Mouse (Mus musculus): ENCODE data around the gene Fam189b. TPM values are rescaled to one million over a fixed set of nuclear protein-coding genes. Genes with fewer than 3 reads are reported as not detected.
A peak's percentile ranks its signal among the peaks of the same experiment; 100 is the strongest.

Gene Fam189b
- total and polyA plus RNA-seq, 2 experiments, result 0.09 to 4.1 TPM

DNA sequence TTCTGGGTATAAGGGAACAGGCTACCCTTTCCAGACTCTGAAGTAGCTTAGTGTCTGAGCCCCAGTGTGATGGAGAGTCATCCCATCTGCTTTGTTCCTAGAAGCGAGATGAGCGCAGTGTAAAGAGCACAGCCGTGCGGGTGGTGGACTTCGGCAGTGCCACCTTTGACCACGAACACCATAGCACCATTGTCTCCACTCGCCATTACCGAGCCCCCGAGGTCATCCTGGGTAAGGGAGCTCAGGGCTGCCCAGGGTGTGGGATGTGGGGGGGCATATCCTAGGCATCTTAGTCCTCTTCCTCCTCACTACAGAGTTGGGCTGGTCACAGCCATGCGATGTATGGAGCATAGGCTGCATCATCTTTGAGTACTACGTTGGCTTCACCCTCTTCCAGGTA lies 8.1 kb upstream of the Fam189b start:
- no peak overlapping the region for H3K27ac ChIP-seq (replicated peaks; ENCODE audit: insufficient read depth, low read depth, low read length)
- H3K4me3 ChIP-seq (ENCODE audit: insufficient read depth, low read depth, low read length), result no peak overlapping the region
- H3K36me3 ChIP-seq (ENCODE audit: control insufficient read depth, insufficient read depth, low read length), result peaks cover 48% of the 10 kb centered on the region
- no peak for TF ChIP-seq CTCF (IDR thresholded peaks at IDR 0.05; ENCODE audit: low read depth, low read length)
- TF ChIP-seq POLR2A (IDR thresholded peaks at IDR 0.05; ENCODE audit: extremely low read depth, insufficient read depth, low read length), result no peak
- no peaks in the 10 kb centered on the region for H3K79me2 ChIP-seq (ENCODE audit: control insufficient read depth, insufficient read depth, low read length)
- peaks cover 4% of the 10 kb centered on the region for H3K4me1 ChIP-seq (ENCODE audit: control insufficient read depth, insufficient read depth, low read length)
- no peak overlapping the region for H3K9ac ChIP-seq (ENCODE audit: low read depth, low read length)
- H3K27me3 ChIP-seq (ENCODE audit: control insufficient read depth, insufficient read depth, low read length), result no peaks in the 10 kb centered on the region
- no peak for DNase-seq (ENCODE audit: extremely low read depth, low read depth, low spot score)
- WGBS, result 96% methylated on average over 11 of the region's 11 CpGs

DNA sequence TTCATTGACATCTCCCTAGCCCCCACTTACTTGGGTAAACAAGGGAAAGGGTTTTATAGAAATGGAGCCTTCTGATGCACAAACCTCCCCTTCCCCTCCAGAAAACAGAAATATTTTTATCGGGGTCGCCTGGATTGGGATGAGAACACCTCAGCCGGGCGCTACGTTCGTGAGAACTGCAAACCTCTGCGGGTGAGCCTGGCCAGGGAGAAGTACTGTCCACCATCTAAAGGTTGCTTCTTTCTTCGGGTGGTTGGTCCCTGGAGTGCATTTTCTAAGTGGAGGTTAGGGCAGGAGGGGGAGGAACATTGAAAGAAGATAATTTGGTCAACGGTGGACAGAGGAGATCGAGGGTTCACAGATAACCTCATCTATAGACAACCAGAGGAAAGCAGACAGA lies 7.4 kb upstream of the Fam189b start:
- Histone ChIP-seq H3K4me1 (ENCODE audit: control insufficient read depth, insufficient read depth, low read length) (peaks cover 4% of the 10 kb centered on the region), H3K4me3 (ENCODE audit: insufficient read depth, low read depth, low read length) (no peak overlapping the region)
- WGBS, result 91% methylated on average over 10 of the region's 10 CpGs

DNA sequence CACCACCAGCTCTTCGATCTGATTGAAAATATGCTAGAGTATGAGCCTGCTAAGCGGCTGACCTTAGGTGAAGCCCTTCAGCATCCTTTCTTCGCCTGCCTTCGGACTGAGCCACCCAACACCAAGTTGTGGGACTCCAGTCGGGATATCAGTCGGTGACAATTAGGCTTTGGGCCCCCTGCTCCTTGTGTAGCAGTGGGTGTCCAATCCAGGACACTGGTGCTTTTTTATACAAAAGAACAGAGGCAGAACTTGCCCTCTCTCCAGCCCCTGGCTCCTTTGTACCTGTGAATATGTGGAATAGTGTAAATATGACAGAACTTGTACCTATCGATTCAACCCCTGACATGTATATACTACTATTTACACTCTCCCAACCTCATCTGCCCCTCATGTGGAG lies 6.5 kb upstream of the Fam189b start:
- no peak for DNase-seq (ENCODE audit: extremely low read depth, low read depth, low spot score)
- Histone ChIP-seq H3K79me2 (ENCODE audit: control insufficient read depth, insufficient read depth, low read length) (no peaks in the 10 kb centered on the region), H3K4me1 (ENCODE audit: control insufficient read depth, insufficient read depth, low read length) (peaks cover 4% of the 10 kb centered on the region), H3K27me3 (ENCODE audit: control insufficient read depth, insufficient read depth, low read length) (no peaks in the 10 kb centered on the region), H3K36me3 (ENCODE audit: control insufficient read depth, insufficient read depth, low read length) (peaks cover 41% of the 10 kb centered on the region), H3K27ac (replicated peaks; ENCODE audit: insufficient read depth, low read depth, low read length) (no peak overlapping the region), H3K9ac (ENCODE audit: low read depth, low read length) (no peak overlapping the region), H3K4me3 (ENCODE audit: insufficient read depth, low read depth, low read length) (no peak overlapping the region)
- 85% methylated on average over 7 of the region's 7 CpGs for WGBS
- TF ChIP-seq CTCF (IDR thresholded peaks at IDR 0.05; ENCODE audit: low read depth, low read length) (no peak), POLR2A (IDR thresholded peaks at IDR 0.05; ENCODE audit: extremely low read depth, insufficient read depth, low read length) (no peak)

More for the DNA sequence above, 7.4 kb upstream of the Fam189b start:
- H3K27ac ChIP-seq (replicated peaks; ENCODE audit: insufficient read depth, low read depth, low read length), result no peak overlapping the region
- no peak overlapping the region for H3K9ac ChIP-seq (ENCODE audit: low read depth, low read length)
- H3K27me3 ChIP-seq (ENCODE audit: control insufficient read depth, insufficient read depth, low read length), result no peaks in the 10 kb centered on the region
- no peaks in the 10 kb centered on the region for H3K79me2 ChIP-seq (ENCODE audit: control insufficient read depth, insufficient read depth, low read length)
- TF ChIP-seq CTCF (IDR thresholded peaks at IDR 0.05; ENCODE audit: low read depth, low read length), result no peak
- no peak for TF ChIP-seq POLR2A (IDR thresholded peaks at IDR 0.05; ENCODE audit: extremely low read depth, insufficient read depth, low read length)
- no peak for DNase-seq (ENCODE audit: extremely low read depth, low read depth, low spot score)
- H3K36me3 ChIP-seq (ENCODE audit: control insufficient read depth, insufficient read depth, low read length), result peaks cover 45% of the 10 kb centered on the region

DNA sequence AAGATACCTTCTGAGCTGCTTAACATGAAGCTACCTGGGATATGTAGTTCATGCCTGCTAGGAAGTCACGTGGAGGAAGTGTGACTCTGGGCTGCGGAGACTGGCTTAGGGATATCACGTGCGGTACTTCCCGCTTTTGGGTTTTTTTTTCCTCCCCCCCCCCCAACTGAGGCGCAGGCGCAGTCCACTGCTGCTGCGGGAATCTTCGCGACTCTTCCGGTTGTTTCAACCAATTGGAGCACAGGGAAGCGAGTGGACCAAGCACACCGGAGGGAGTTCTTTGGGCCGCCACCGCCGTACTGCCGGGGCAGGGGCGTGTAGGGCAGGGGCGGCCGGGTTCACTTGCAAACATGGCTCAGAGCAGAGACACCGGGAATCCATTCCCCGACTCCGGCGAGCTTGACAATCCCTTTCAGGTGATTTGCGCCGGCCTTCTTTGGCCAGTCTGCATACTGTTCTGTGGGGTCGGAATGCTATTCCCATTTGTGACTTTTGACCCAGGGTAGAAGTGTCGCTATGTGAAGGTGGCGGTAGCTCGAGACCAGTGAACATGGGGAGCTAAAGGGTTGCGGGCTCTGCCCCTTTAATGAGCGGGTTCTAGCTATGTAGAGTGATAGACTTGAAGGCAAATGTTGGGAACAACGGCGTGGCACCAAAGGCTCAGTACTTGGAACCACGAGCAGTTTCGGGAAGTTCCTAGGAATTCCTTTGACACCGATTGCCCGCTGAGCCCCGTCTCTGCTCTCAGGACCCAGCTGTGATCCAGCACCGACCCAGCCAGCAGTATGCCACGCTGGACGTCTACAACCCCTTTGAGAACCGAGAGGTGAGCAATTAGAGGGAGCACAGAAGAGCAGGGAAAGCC lies 5.5 kb upstream of the Fam189b start, which contains the start of gene Scamp3:
Gene Scamp3 (plus strand): TSS at position 232 of the 865 bp plus-strand sequence.
- under 1% methylated on average over 43 of the region's 43 CpGs for WGBS
- H3K4me1 ChIP-seq (ENCODE audit: control insufficient read depth, insufficient read depth, low read length), result peaks cover 4% of the 10 kb centered on the region
- H3K27ac ChIP-seq (replicated peaks; ENCODE audit: insufficient read depth, low read depth, low read length), result peak within 1 kb of the TSS; percentile 67
- H3K79me2 ChIP-seq (ENCODE audit: control insufficient read depth, insufficient read depth, low read length), result no peaks in the 10 kb centered on the region
- peak; percentile 69; the same call in 1 of the 2 replicates for TF ChIP-seq POLR2A (IDR thresholded peaks at IDR 0.05; ENCODE audit: extremely low read depth, insufficient read depth, low read length)
- TF ChIP-seq CTCF (IDR thresholded peaks at IDR 0.05; ENCODE audit: low read depth, low read length), result no peak
- peak; percentile 98 for DNase-seq (ENCODE audit: extremely low read depth, low read depth, low spot score)
- H3K9ac ChIP-seq (ENCODE audit: low read depth, low read length), result peak within 1 kb of the TSS; percentile 76
- H3K36me3 ChIP-seq (ENCODE audit: control insufficient read depth, insufficient read depth, low read length), result peaks cover 33% of the 10 kb centered on the region
- peak within 1 kb of the TSS; percentile 78 for H3K4me3 ChIP-seq (ENCODE audit: insufficient read depth, low read depth, low read length)
- no peaks in the 10 kb centered on the region for H3K27me3 ChIP-seq (ENCODE audit: control insufficient read depth, insufficient read depth, low read length)

DNA sequence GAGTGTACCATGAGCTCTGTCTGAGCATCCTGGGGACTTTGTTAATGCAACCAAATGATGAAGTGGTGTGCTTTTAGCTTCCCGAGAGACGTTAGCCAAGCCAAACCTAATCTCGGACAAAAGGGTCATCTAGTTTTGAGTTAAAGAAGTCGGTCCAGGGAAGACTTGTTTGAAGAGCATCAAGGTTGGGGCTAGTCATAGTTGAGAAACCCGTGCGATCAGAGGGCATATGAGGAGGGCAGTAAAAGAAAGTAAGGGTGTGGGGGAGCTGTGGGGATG lies 4.9 kb upstream of the Fam189b start:
- Histone ChIP-seq H3K9ac (ENCODE audit: low read depth, low read length) (peak overlapping the region; percentile 76), H3K4me1 (ENCODE audit: control insufficient read depth, insufficient read depth, low read length) (peaks cover 4% of the 10 kb centered on the region), H3K27me3 (ENCODE audit: control insufficient read depth, insufficient read depth, low read length) (no peaks in the 10 kb centered on the region), H3K79me2 (ENCODE audit: control insufficient read depth, insufficient read depth, low read length) (no peaks in the 10 kb centered on the region), H3K4me3 (ENCODE audit: insufficient read depth, low read depth, low read length) (peak overlapping the region; percentile 78), H3K36me3 (ENCODE audit: control insufficient read depth, insufficient read depth, low read length) (peaks cover 28% of the 10 kb centered on the region), H3K27ac (replicated peaks; ENCODE audit: insufficient read depth, low read depth, low read length) (peak overlapping the region; percentile 67)
- no peak for DNase-seq (ENCODE audit: extremely low read depth, low read depth, low spot score)
- 1% methylated on average over 6 of the region's 6 CpGs for WGBS
- TF ChIP-seq POLR2A (IDR thresholded peaks at IDR 0.05; ENCODE audit: extremely low read depth, insufficient read depth, low read length) (no peak), CTCF (IDR thresholded peaks at IDR 0.05; ENCODE audit: low read depth, low read length) (no peak)

DNA sequence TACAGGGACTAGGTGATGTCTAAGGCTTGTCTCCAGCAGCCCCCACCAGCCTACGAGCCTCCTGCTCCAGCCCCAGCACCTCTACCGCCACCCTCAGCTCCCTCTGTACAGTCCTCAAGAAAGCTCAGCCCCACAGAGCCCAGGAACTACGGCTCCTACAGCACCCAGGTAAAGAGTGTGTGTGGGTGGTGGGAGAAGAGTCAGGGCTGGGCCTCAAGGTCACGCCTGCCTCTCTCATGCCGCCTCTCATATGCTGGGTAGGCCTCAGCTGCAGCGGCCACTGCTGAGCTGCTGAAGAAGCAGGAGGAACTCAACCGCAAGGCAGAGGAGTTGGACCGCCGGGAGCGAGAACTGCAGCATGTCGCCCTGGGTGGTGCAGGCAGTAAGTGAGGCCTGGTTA lies 3.9 kb upstream of the Fam189b start:
- TF ChIP-seq POLR2A (IDR thresholded peaks at IDR 0.05; ENCODE audit: extremely low read depth, insufficient read depth, low read length), result no peak
- TF ChIP-seq CTCF (IDR thresholded peaks at IDR 0.05; ENCODE audit: low read depth, low read length), result no peak
- H3K9ac ChIP-seq (ENCODE audit: low read depth, low read length), result no peak overlapping the region
- no peaks in the 10 kb centered on the region for H3K79me2 ChIP-seq (ENCODE audit: control insufficient read depth, insufficient read depth, low read length)
- DNase-seq (ENCODE audit: extremely low read depth, low read depth, low spot score), result no peak
- peaks cover 4% of the 10 kb centered on the region for H3K4me1 ChIP-seq (ENCODE audit: control insufficient read depth, insufficient read depth, low read length)
- WGBS, result 93% methylated on average over 11 of the region's 11 CpGs
- peaks cover 19% of the 10 kb centered on the region for H3K36me3 ChIP-seq (ENCODE audit: control insufficient read depth, insufficient read depth, low read length)
- no peak overlapping the region for H3K27ac ChIP-seq (replicated peaks; ENCODE audit: insufficient read depth, low read depth, low read length)
- no peak overlapping the region for H3K4me3 ChIP-seq (ENCODE audit: insufficient read depth, low read depth, low read length)
- H3K27me3 ChIP-seq (ENCODE audit: control insufficient read depth, insufficient read depth, low read length), result no peaks in the 10 kb centered on the region

Data from liver, adult 2 months (tissue).